Mouse (Mus musculus) megakaryocyte, embryonic 14.5 days (primary cell): ENCODE data around the gene Fam19a3. TPM values are rescaled to one million over a fixed set of nuclear protein-coding genes. Genes with fewer than 3 reads are reported as not detected.

ENCODE experiments used
- H3K27me3 ChIP-seq: replicated peaks from 2 replicates; pipeline ENCODE3; 2012; ENCODE audit warnings: inconsistent platforms
- H3K36me3 ChIP-seq: replicated peaks from 2 replicates; pipeline ENCODE3; 2012; ENCODE audit warnings: low read length, inconsistent platforms, mixed read lengths
- H3K4me1 ChIP-seq: 2 replicates; pipeline ENCODE4 v1.6.1; 2012; ENCODE audit warnings: inconsistent platforms
- H3K4me3 ChIP-seq: replicated peaks from 2 replicates; pipeline ENCODE3; 2012; ENCODE audit warnings: moderate library complexity, mild to moderate bottlenecking, inconsistent platforms
- H3K9me3 ChIP-seq: 2 replicates; pipeline ENCODE4 v1.6.1; 2012; ENCODE audit warnings: inconsistent platforms
- FLI1 ChIP-seq: IDR thresholded peaks from 2 replicates; pipeline ENCODE4 v1.6.1; 2012; ENCODE audit warnings: low read length, inconsistent platforms, mixed read lengths
- GATA1 ChIP-seq: IDR thresholded peaks from 3 replicates; pipeline ENCODE4 v1.6.1; 2012; ENCODE audit warnings: mixed read lengths, low read length, inconsistent platforms, borderline replicate concordance
- polyA plus RNA-seq: library from polyadenylated mRNA; stranded (reverse); fragments of >175 nt; gene quantifications from 2 replicates; pipeline ENCODE4 v1.2.3, GENCODE M21; 2012; ENCODE audit warnings: low replicate concordance; ENCODE audit not compliant: insufficient read depth

Gene Fam19a3
- polyA plus RNA-seq, 1 experiment: not detected

DNA sequence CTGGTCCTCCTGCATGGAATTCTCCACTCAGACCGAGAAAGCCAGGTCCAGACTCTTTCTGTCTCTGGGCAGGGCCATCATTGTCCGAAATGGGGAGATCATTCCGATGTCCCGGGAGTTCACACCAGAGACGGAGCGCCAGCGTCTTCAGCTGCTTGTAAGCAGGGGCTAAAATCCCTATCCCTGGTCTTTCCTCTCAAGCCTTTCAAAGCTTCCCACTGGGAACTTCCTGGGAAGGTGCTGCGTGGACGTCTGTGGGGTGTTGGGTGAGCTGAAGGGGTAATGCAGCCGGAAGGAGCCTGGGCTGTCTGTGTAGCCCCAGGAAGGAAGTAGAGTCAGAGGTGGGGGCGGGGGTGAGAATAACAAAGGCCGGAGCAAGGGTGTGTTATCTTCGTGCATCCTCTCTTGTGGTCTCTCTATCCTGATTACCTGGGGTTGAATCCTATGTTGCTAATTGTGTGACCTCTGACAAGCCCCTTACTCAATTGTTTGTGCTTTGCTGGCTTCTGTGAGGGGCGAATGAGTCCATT is 2.4 kb upstream of the Fam19a3 start:
- Histone ChIP-seq H3K36me3 (no peaks in the 10 kb centered on the region), H3K4me1 (peaks cover 72% of the 10 kb centered on the region), H3K27me3 (peaks cover 55% of the 10 kb centered on the region), H3K9me3 (no peaks in the 10 kb centered on the region), H3K4me3 (no peak overlapping the region)
- TF ChIP-seq FLI1 (no peak), GATA1 (no peak)

DNA sequence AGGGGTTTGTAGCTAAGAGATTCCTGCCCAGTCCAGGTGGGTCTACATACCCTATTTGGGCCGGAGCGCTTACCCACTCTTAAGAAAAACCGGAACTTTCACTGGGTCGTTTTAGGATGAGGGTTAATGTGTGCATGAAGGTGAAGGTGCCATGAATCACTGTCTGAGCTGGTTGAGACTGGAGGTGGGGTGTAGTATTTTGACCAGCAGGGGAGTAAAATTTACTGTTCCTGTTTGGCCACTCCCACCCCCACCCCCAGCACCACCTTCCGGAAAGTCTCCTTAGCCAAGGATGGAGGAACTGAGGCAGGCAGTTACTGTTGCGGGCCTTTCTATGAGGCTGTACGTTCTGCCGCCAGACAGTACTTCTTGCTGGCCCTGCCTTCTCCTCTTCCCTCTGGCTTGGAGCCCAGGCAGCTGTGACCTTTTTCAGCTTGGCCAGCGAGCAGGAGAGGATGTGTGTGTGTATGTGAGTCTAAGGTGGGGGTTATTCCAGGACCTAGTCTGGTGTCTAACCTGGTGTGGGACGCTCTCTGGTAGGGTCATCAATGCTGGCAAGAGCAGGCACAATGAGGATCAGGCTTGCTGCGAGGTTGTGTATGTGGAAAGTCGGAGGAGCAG is 531 bp upstream of the Fam19a3 start:
- TF ChIP-seq FLI1: no peak
- Histone ChIP-seq H3K4me1 (peaks cover 64% of the 10 kb centered on the region), H3K36me3 (no peaks in the 10 kb centered on the region), H3K9me3 (no peaks in the 10 kb centered on the region), H3K27me3 (peaks cover 71% of the 10 kb centered on the region), H3K4me3 (peak overlapping the region; percentile 91)

DNA sequence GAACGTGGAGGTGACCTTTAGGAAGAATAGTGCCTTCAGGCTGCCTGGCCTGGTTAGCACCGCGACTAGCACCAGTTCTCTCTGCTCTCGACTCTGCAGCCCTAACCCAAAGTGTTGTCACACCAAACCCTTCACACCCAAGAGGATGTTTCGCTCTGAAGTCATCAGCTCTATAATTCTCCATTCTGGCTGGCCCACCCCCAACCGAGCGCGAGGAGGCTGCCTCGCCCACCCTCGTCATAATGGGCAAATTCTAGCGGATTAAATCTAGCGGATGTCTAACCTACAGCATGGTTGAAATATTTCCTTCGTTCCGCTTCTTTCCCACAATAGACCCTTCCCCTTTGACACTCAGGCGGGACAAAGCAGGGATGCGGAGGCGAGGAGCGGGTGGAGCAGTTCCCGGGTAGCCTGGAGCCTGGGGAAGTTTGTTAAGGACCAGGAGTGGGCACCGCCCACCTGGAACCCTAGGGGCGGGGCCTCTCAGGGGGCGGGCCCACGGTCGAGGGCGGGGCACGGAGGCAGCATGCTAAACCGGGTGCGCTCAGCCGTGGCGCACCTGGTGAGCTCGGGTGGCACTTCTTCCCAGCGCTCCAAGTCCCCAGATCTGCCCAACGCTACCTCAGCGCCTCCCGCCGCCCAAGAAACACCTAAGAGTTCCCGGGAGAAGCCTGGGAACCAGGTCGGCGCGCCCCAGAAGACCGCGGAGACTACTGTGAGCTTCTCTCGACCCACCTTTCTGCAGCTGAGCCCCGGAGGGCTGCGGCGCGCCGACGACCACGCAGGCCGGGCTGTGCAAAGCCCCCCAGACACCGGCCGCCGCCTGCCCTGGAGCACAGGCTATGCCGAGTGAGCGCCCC is 849 bp downstream of the Fam19a3 start, which contains the start of gene Ppm1j:
Ppm1j (plus strand) TSS at position 496 of the 860 bp plus-strand sequence.
- H3K36me3 ChIP-seq: no peaks in the 10 kb centered on the region
- no peak for TF ChIP-seq GATA1
- TF ChIP-seq FLI1: no peak
- H3K9me3 ChIP-seq: no peaks in the 10 kb centered on the region
- peak within 1 kb of the TSS; percentile 91 for H3K4me3 ChIP-seq
- H3K27me3 ChIP-seq: peaks cover 84% of the 10 kb centered on the region
- H3K4me1 ChIP-seq: peaks cover 75% of the 10 kb centered on the region

DNA sequence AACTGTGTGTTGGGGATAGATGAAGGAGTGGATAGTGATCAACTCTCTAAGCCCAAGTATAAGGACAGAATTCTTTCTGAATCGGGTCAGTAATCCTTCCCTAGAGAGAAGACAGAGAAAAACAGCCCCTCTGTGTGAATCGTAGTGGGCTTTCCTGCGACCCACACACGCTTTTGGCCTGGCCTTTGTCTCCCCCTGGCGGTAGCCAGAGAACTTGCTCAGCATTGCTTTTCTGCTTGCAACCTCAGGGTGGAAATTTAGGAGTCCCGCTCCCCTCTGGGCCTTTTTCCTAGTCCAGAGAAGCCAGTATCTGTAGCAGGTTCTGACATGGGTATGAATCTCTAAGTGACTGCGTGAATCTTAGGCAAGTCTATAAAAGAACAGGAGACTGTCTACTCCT is 1.7 kb downstream of the Fam19a3 start:
- Histone ChIP-seq H3K4me1 (peaks cover 74% of the 10 kb centered on the region), H3K9me3 (no peaks in the 10 kb centered on the region), H3K4me3 (no peak overlapping the region), H3K36me3 (no peaks in the 10 kb centered on the region), H3K27me3 (peaks cover 85% of the 10 kb centered on the region)
- TF ChIP-seq GATA1: no peak
- TF ChIP-seq FLI1: no peak

DNA sequence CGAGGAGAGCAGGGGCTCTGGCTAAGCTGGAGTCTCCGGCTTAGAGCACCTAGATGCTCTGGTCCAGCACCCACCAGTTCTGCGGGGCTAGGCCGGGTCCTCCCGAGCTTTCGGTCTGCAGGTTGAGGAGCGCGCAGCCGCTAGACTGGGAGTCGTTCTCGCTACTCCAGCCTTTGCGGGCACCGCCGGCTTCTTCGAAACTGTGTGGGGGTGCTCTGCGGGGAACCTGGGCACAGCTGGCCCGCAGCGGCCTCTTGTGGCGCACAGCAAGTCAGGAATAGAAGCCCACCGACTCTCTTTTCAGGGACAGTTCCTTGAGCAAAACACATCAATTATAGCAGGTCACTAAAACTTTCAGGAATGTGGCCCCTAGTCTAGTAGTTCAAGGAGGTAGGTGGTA is 4.3 kb downstream of the Fam19a3 start:
- TF ChIP-seq FLI1: no peak
- no peak for TF ChIP-seq GATA1
- Histone ChIP-seq H3K4me3 (peak overlapping the region; percentile 83), H3K36me3 (no peaks in the 10 kb centered on the region), H3K27me3 (peaks cover 88% of the 10 kb centered on the region), H3K4me1 (peaks cover 54% of the 10 kb centered on the region), H3K9me3 (no peaks in the 10 kb centered on the region)

DNA sequence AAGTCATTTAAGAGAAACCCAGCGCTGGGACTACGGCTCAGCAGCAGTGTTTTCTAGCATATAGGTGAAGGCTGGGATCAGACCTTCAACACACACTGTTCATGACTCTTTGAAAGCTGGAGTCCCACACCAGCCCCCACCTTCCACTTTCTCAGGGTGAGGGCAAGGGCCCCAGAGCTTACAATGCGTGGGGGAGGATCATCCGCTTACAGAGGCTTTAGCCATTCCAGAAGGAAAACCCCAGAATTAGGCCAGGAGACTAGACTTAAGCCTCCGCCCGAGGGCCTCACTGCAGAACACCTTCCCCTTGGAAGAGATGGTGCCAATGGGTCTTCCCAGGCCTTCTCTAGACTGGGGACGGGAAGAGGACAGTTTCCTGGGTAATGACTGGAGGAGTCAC is 8.3 kb downstream of the Fam19a3 start:
- no peak for TF ChIP-seq GATA1
- TF ChIP-seq FLI1: no peak
- H3K4me3 ChIP-seq: no peak overlapping the region
- peaks cover 66% of the 10 kb centered on the region for H3K27me3 ChIP-seq
- H3K9me3 ChIP-seq: no peaks in the 10 kb centered on the region
- peaks cover 36% of the 10 kb centered on the region for H3K4me1 ChIP-seq
- H3K36me3 ChIP-seq: no peaks in the 10 kb centered on the region

DNA sequence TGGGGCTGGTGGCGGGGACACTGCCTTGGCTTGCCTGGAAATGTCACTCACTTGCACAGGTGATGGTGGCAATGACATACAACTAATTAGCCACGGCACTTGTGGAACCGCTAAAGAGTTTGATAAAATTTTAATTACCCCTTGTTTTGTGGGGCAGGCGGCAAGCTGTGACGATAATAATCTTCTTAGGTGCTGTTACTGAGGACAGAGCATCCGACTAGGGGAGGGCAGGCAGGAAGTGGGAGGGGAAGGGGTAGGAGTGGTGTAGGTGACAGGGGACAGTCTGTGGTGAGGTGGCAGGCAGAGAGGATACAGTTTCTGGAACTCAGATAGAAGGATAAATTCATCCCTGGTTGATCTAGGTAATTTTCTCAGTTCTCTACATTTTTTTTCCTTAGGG is 10.2 kb downstream of the Fam19a3 start:
- Histone ChIP-seq H3K36me3 (no peaks in the 10 kb centered on the region), H3K4me3 (no peak overlapping the region), H3K9me3 (no peaks in the 10 kb centered on the region), H3K27me3 (peaks cover 47% of the 10 kb centered on the region), H3K4me1 (peaks cover 36% of the 10 kb centered on the region)
- TF ChIP-seq GATA1 (no peak), FLI1 (no peak)

DNA sequence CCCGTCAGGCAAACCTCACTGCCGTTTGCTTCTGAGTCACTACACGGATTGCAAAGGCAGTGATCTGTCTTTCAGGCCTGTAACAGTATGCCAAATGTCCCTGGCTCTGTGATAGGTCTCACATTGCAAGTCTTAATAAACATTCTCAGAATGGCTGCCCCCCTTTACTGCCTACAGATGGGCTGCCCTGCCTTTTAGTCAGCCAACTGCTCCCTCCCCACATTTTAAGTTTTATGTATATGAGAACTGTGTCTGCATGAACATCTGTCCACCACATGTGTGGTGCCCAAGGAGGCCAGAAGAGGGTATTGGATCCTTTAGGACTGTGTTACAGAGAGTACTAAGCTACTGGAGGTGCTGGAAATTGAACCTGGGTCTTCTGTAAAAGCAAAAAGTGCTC is 10.7 kb downstream of the Fam19a3 start:
- peaks cover 33% of the 10 kb centered on the region for H3K4me1 ChIP-seq
- H3K27me3 ChIP-seq: peaks cover 45% of the 10 kb centered on the region
- TF ChIP-seq GATA1 (no peak), FLI1 (no peak)
- no peaks in the 10 kb centered on the region for H3K9me3 ChIP-seq
- H3K4me3 ChIP-seq: no peak overlapping the region
- no peaks in the 10 kb centered on the region for H3K36me3 ChIP-seq

DNA sequence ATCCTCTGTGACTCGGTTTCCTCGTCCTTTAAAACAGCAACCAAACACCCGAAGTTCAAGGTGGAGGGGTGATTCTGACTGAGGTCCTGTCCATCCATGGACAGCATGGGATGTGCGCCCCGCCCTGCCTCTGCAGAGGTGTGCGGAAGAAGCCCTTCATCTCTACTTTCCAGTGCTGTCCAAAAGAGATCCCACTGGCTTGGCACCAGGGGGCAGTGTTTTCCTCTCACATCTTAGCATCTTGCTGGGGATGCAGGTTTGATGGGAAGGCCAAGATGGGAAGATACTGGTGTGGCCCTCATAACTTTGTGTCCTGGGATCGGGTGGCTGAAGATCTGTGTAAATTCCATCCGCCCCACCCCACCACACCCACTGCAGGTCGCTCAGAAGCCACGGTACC is 11.6 kb downstream of the Fam19a3 start:
- Histone ChIP-seq H3K27me3 (peaks cover 41% of the 10 kb centered on the region), H3K36me3 (no peaks in the 10 kb centered on the region), H3K9me3 (no peaks in the 10 kb centered on the region), H3K4me1 (peaks cover 29% of the 10 kb centered on the region), H3K4me3 (no peak overlapping the region)
- TF ChIP-seq GATA1 (no peak), FLI1 (no peak)

DNA sequence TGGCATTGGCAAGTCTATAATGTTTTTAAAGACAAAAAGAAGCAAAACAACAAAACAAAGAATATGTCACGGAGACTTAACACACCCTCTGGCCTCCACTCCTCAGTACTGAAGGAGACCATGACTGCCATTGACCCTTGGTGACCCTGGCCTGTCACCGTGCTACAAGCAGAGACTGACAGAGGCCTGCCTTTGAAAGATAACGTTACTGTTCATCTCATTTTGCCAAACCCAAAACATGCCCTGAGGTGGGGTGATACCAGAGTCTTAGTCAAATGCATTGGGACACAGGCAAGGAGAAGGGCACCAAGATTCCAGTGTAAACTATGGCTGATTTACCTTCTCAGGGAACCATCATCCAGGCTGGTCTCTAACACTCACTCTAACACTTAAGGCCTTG is 12.5 kb downstream of the Fam19a3 start:
- H3K4me3 ChIP-seq: no peak overlapping the region
- H3K4me1 ChIP-seq: peaks cover 29% of the 10 kb centered on the region
- no peaks in the 10 kb centered on the region for H3K36me3 ChIP-seq
- H3K27me3 ChIP-seq: peaks cover 40% of the 10 kb centered on the region
- TF ChIP-seq GATA1 (no peak), FLI1 (no peak)
- H3K9me3 ChIP-seq: no peaks in the 10 kb centered on the region
